Mouse (Mus musculus) neural tube, embryonic 15.5 days (tissue): ENCODE results near the gene P2ry14. TPM values are rescaled to one million over a fixed set of nuclear protein-coding genes. Genes with fewer than 3 reads are reported as not detected.
A peak's percentile ranks its signal among the peaks of the same experiment; 100 is the strongest.

Experiments used
- ATAC-seq: fragments of 200-750 bp; cut with Nextera tagmentation; 2 replicates; pipeline ENCODE4 v1.8.0; 2017; ENCODE audit warnings: mild to moderate bottlenecking, moderate TSS enrichment, moderate library complexity; ENCODE audit not compliant: low FRiP score
- H3K27ac ChIP-seq: fragments of 300-500 bp; sonication (generic); replicated peaks from 2 replicates; pipeline ENCODE4 v1.5.1; 2015; ENCODE audit warnings: mild to moderate bottlenecking, inconsistent platforms
- H3K27me3 ChIP-seq: fragments of 300-500 bp; sonication (generic); replicated peaks from 2 replicates; pipeline ENCODE4 v1.6.1; 2015; ENCODE audit warnings: inconsistent platforms
- H3K36me3 ChIP-seq: fragments of 300-500 bp; sonication (generic); 2 replicates; pipeline ENCODE4 v1.6.1; 2015; ENCODE audit warnings: inconsistent platforms
- H3K4me1 ChIP-seq: fragments of 300-500 bp; sonication (generic); 2 replicates; pipeline ENCODE4 v1.6.1; 2015; ENCODE audit warnings: inconsistent platforms
- H3K4me2 ChIP-seq: fragments of 300-500 bp; sonication (generic); 2 replicates; pipeline ENCODE4 v1.6.1; 2015; ENCODE audit warnings: inconsistent platforms, mild to moderate bottlenecking, moderate library complexity
- H3K4me3 ChIP-seq: fragments of 300-500 bp; sonication (generic); replicated peaks from 2 replicates; pipeline ENCODE4 v1.5.1; 2015; ENCODE audit warnings: mild to moderate bottlenecking, inconsistent platforms
- H3K9ac ChIP-seq: fragments of 300-500 bp; sonication (generic); replicated peaks from 2 replicates; pipeline ENCODE4 v1.6.1; 2015; ENCODE audit warnings: mild to moderate bottlenecking, inconsistent platforms
- H3K9me3 ChIP-seq: fragments of 300-500 bp; sonication (generic); replicated peaks from 2 replicates; pipeline ENCODE4 v1.6.1; 2016; ENCODE audit warnings: inconsistent platforms
- WGBS: fragments of 180-500 bp; shearing (Covaris S2); methylation state at CpG from one replicate; pipeline ENCODE4 v1.1.7; 2015; ENCODE audit warnings: mixed read lengths; 5-methylcytosine and 5-hydroxymethylcytosine counted together
- polyA plus RNA-seq: library from polyadenylated mRNA; unstranded; fragments of >200 nt; fragmentation: Nextera tagmentation; extraction: Ambion mirVana; gene quantifications from 2 replicates; pipeline ENCODE4 v1.2.1, GENCODE M21; 2015

Gene P2ry14
- polyA plus RNA-seq = 4.9 and 5.0 TPM in 2 replicates

DNA sequence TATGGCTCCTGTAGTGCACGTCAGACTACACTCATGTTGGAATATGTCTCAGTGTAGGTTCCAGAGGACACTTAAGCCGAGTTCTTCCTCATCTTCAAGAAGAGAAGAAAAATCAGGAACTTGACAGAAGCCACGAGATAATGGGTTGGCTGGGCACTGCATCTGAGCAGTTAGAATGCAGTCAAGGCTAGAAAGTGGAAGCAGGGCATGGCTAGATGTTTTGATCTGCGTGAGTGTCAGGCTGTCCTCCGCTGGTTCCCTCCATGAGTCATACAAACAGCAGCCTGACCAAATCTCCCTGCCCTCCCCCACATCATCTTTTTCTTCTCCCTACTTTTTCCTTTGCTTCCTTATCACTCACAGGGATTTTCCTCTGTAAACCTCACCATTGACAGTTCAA lies at the start of gene P2ry14:
Gene P2ry14, minus strand, starts transcription at position 195 of the 400 bp plus-strand sequence.
- no peak for ATAC-seq
- WGBS = 87% methylated on average over 5 of the region's 5 CpGs
- H3K4me3 ChIP-seq = no peak within 1 kb of the TSS

GRCm38 (mm10) chr3:59197329-59197948 lies 44.0 kb upstream of the P2ry14 start:
- no peaks in the 10 kb centered on the region for H3K9me3 ChIP-seq
- H3K27me3 ChIP-seq = no peaks in the 10 kb centered on the region
- H3K4me2 ChIP-seq = no peak overlapping the region
- no peak overlapping the region for H3K27ac ChIP-seq
- ATAC-seq = no peak
- no peak overlapping the region for H3K9ac ChIP-seq
- H3K36me3 ChIP-seq = no peaks in the 10 kb centered on the region
- WGBS = 81% methylated on average over 4 of the region's 4 CpGs
- H3K4me3 ChIP-seq = no peak overlapping the region
- H3K4me1 ChIP-seq = no peaks in the 10 kb centered on the region

More for the DNA sequence above, at the start of gene P2ry14:
- Histone ChIP-seq H3K36me3 (no peaks in the 10 kb centered on the region), H3K9ac (no peak within 1 kb of the TSS), H3K4me1 (no peaks in the 10 kb centered on the region), H3K27me3 (no peaks in the 10 kb centered on the region), H3K4me2 (no peak within 1 kb of the TSS), H3K27ac (no peak within 1 kb of the TSS), H3K9me3 (no peaks in the 10 kb centered on the region)

DNA sequence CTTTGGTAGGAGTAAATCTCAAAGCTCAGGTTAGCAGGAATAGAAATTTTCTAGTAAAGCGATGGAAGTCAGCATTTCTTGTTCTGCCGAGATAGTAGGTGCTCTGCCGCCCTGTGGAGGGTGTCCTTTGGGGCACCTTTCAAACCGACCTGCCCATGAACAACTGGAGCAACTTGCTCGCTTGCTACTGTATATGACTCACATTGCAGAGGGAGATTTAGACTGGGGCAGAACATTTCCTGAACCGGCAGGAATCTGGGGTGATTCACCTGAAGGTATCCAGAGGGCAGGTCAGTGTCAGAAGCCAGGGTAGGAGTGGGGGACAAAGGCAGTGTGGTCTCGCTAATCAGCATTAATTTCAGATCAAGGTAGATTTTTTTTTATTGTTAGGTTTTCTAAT lies 41.5 kb upstream of the P2ry14 start, which contains the start of gene Gpr87:
Gene Gpr87, minus strand, starts transcription at position 167 of the 400 bp plus-strand sequence.
- WGBS = 92% methylated on average over 7 of the region's 7 CpGs

DNA sequence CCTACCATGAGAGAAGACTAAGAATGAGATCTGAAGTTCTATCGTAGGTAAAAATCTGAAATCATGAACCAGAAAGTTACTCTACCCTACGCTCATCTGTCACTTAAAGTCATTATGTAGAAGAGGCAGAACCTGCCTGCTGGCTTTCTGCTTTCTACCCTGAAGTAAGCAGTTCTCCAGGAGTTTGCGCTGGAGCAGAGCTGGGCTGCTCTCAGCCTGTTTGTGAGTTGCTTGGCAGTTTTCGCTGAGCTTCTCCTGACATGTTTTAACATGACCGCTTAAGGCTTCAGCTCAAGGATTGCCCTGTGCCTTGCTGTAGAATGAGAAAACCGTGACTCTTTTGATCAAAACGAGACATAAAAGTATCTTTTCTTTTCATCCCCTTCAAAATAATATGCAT lies 40.7 kb upstream of the P2ry14 start:
- no peaks in the 10 kb centered on the region for H3K27me3 ChIP-seq
- no peaks in the 10 kb centered on the region for H3K4me1 ChIP-seq
- H3K4me2 ChIP-seq = no peak overlapping the region
- no peak overlapping the region for H3K9ac ChIP-seq
- H3K27ac ChIP-seq = no peak overlapping the region
- WGBS = 97% methylated on average over 7 of the region's 7 CpGs
- ATAC-seq = no peak
- no peaks in the 10 kb centered on the region for H3K9me3 ChIP-seq
- H3K36me3 ChIP-seq = no peaks in the 10 kb centered on the region
- H3K4me3 ChIP-seq = no peak overlapping the region

More for the DNA sequence above, 41.5 kb upstream of the P2ry14 start, which contains the start of gene Gpr87:
- Histone ChIP-seq H3K4me2 (no peak within 1 kb of the TSS), H3K9ac (no peak within 1 kb of the TSS), H3K4me3 (no peak within 1 kb of the TSS), H3K27ac (no peak within 1 kb of the TSS), H3K27me3 (no peaks in the 10 kb centered on the region), H3K4me1 (no peaks in the 10 kb centered on the region), H3K36me3 (no peaks in the 10 kb centered on the region), H3K9me3 (no peaks in the 10 kb centered on the region)
- ATAC-seq = no peak

DNA sequence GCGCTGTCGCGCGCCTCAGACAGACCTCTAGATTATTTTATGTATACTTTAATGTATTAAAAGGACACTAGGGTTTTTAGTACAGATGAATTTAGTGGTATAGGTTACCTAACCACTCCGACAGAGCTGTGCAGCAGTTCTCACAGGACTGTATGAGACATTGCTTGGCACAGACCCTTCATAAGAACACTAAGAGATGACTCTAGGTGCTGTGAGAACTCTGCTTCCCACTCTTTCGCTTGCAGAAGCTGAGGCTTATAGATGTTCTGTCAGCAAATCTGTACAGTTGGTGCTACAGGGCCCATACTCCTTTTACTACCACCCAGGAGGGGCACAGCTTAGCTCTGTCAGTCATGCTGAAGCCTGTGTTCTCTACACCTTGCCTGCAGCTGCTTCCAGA lies 38.3 kb upstream of the P2ry14 start:
- Histone ChIP-seq H3K4me3 (no peak overlapping the region), H3K36me3 (no peaks in the 10 kb centered on the region), H3K9ac (no peak overlapping the region), H3K4me2 (no peak overlapping the region), H3K27ac (no peak overlapping the region), H3K4me1 (no peaks in the 10 kb centered on the region), H3K27me3 (no peaks in the 10 kb centered on the region), H3K9me3 (no peaks in the 10 kb centered on the region)
- no peak for ATAC-seq
- WGBS = 98% methylated on average over 6 of the region's 6 CpGs

DNA sequence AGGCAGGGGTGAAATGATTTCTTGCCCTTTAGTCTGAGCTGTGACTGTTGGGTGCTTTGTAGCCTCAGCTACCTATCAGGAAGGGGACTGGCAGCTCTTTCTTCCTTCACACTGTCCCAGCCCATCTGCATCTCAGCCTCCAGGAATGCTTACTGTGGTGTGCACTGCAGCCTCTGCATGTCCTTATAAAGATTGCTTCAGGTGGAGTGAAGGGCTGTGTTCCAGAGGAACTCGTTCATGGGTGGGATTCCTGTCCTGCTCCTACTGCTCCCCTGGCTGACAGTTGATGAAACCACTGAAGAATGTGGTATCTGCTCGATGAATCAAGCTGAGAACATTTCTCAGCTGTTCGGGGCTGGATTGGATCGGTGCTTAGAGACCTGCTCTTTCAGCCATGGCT lies 33.9 kb upstream of the P2ry14 start:
- WGBS = 92% methylated on average over 4 of the region's 4 CpGs

GRCm38 (mm10) chr3:59185662-59186061 lies 32.2 kb upstream of the P2ry14 start:
- H3K9ac ChIP-seq = no peak overlapping the region
- H3K9me3 ChIP-seq = no peaks in the 10 kb centered on the region
- H3K27me3 ChIP-seq = no peaks in the 10 kb centered on the region
- H3K4me2 ChIP-seq = no peak overlapping the region
- H3K36me3 ChIP-seq = no peaks in the 10 kb centered on the region
- H3K27ac ChIP-seq = no peak overlapping the region
- H3K4me3 ChIP-seq = no peak overlapping the region
- no peak for ATAC-seq
- 88% methylated on average over 4 of the region's 4 CpGs for WGBS
- H3K4me1 ChIP-seq = no peaks in the 10 kb centered on the region

More for the DNA sequence above, 33.9 kb upstream of the P2ry14 start:
- no peak overlapping the region for H3K9ac ChIP-seq
- H3K36me3 ChIP-seq = no peaks in the 10 kb centered on the region
- H3K4me1 ChIP-seq = no peaks in the 10 kb centered on the region
- H3K9me3 ChIP-seq = no peaks in the 10 kb centered on the region
- H3K4me2 ChIP-seq = no peak overlapping the region
- H3K4me3 ChIP-seq = no peak overlapping the region
- H3K27me3 ChIP-seq = no peaks in the 10 kb centered on the region
- H3K27ac ChIP-seq = no peak overlapping the region
- ATAC-seq = no peak

- Histone ChIP-seq H3K27me3 (no peaks in the 10 kb centered on the region), H3K36me3 (no peaks in the 10 kb centered on the region), H3K9me3 (no peaks in the 10 kb centered on the region), H3K4me2 (no peak overlapping the region), H3K4me3 (no peak overlapping the region), H3K4me1 (no peaks in the 10 kb centered on the region), H3K9ac (no peak overlapping the region), H3K27ac (no peak overlapping the region)
- ATAC-seq = no peak
Observed at GRCm38 (mm10) chr3:59182129-59182528, 28.7 kb upstream of the P2ry14 start.

GRCm38 (mm10) chr3:59181134-59181533 lies 27.7 kb upstream of the P2ry14 start:
- H3K4me1 ChIP-seq = no peaks in the 10 kb centered on the region
- H3K9ac ChIP-seq = no peak overlapping the region
- ATAC-seq = no peak
- no peak overlapping the region for H3K4me3 ChIP-seq
- WGBS = 66% methylated on average over 5 of the region's 5 CpGs
- no peaks in the 10 kb centered on the region for H3K36me3 ChIP-seq
- H3K4me2 ChIP-seq = no peak overlapping the region
- no peak overlapping the region for H3K27ac ChIP-seq
- H3K9me3 ChIP-seq = no peaks in the 10 kb centered on the region
- H3K27me3 ChIP-seq = no peaks in the 10 kb centered on the region

DNA sequence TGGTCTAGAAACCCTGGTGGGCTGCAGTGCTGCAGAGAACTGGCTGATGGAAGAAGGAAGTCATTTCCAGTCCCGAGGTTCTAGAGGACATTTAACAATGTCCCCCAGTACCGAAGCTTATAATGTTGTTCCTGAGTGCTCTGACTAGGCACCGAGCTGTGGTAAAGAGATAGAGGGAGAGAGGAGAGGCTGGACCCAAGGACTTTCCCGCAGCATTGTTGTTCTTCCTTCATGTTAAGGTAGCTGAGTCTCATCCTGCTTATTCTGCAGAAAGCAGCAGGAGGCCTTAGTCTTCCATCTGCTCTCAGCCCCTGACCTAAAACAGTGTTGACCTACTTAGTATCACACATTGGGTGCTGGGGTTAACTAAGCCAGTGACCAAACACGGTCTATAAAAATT lies 23.5 kb upstream of the P2ry14 start:
- no peaks in the 10 kb centered on the region for H3K27me3 ChIP-seq
- WGBS = 82% methylated on average over 5 of the region's 5 CpGs
- H3K4me2 ChIP-seq = no peak overlapping the region
- no peak overlapping the region for H3K4me3 ChIP-seq
- no peaks in the 10 kb centered on the region for H3K9me3 ChIP-seq
- H3K9ac ChIP-seq = no peak overlapping the region
- no peaks in the 10 kb centered on the region for H3K4me1 ChIP-seq
- H3K27ac ChIP-seq = no peak overlapping the region
- H3K36me3 ChIP-seq = no peaks in the 10 kb centered on the region
- no peak for ATAC-seq

- Histone ChIP-seq H3K9me3 (no peaks in the 10 kb centered on the region), H3K4me3 (no peak overlapping the region), H3K27me3 (no peaks in the 10 kb centered on the region), H3K27ac (no peak overlapping the region), H3K4me1 (no peaks in the 10 kb centered on the region), H3K36me3 (no peaks in the 10 kb centered on the region), H3K4me2 (no peak overlapping the region), H3K9ac (no peak overlapping the region)
- ATAC-seq = peak; percentile 83
- WGBS = 32% methylated on average over 5 of the region's 5 CpGs
Observed at GRCm38 (mm10) chr3:59175234-59175633, 21.8 kb upstream of the P2ry14 start.

GRCm38 (mm10) chr3:59174426-59175154 lies 21.2 kb upstream of the P2ry14 start:
- no peak overlapping the region for H3K27ac ChIP-seq
- 76% methylated on average over 6 of the region's 6 CpGs for WGBS
- no peaks in the 10 kb centered on the region for H3K27me3 ChIP-seq
- no peak for ATAC-seq
- no peak overlapping the region for H3K9ac ChIP-seq
- no peaks in the 10 kb centered on the region for H3K36me3 ChIP-seq
- H3K4me3 ChIP-seq = no peak overlapping the region
- H3K9me3 ChIP-seq = no peaks in the 10 kb centered on the region
- H3K4me1 ChIP-seq = no peaks in the 10 kb centered on the region
- no peak overlapping the region for H3K4me2 ChIP-seq
